8 mouse cellular contexts compared by ENCODE assay signal in genomic region chr15:101479007-101479665, GRCm38 (mm10). TPM values are rescaled to one million over a fixed set of nuclear protein-coding genes. Genes with fewer than 3 reads are reported as not detected.
A peak's percentile ranks its signal among the peaks of the same experiment; 100 is the strongest.
DNase-seq lines count a peak whose midpoint lies in the region; ATAC-seq and TF ChIP-seq lines count a peak whose summit lies in the region.

No protein-coding gene starts in this region.

- no peak for TF ChIP-seq POLR2A in thymus, adult 2 months (IDR thresholded peaks at IDR 0.05; ENCODE audit: control insufficient read depth, extremely low read depth, insufficient read depth, low read length, poor library complexity)

- DNase-seq in heart, adult 11 months, result peak; percentile 88
- no peak for DNase-seq in heart, adult 8-10 months (ENCODE audit: low spot score)
- DNase-seq in kidney, postnatal 14 days, result peak; percentile 43
- DNase-seq in naive thymus-derived CD4-positive, alpha-beta T cell, adult 2 months (ENCODE audit: low read depth), result peak; percentile 33
- DNase-seq in thymus, adult 2 months, result peak; percentile 81

- H3K9ac ChIP-seq in embryonic facial prominence, embryonic 12.5 days, result peak overlapping the region; percentile 22; the same call in 1 of the 2 replicates
- no peak overlapping the region for H3K9ac ChIP-seq in heart, embryonic 16.5 days (ENCODE audit: low read length)
- H3K9ac ChIP-seq in liver, embryonic 12.5 days, result no peak overlapping the region

- H3K4me3 ChIP-seq in embryonic facial prominence, embryonic 12.5 days, result peak overlapping the region; percentile 37
- H3K4me3 ChIP-seq in heart, embryonic 16.5 days (ENCODE audit: low read length), result peak overlapping the region; percentile 44
- H3K4me3 ChIP-seq in liver, embryonic 12.5 days, result peak overlapping the region; percentile 16; the same call in 1 of the 2 replicates
- peak overlapping the region; percentile 15 for H3K4me3 ChIP-seq in thymus, adult 2 months (ENCODE audit: control insufficient read depth, insufficient read depth, low read length)

- no peaks in the 10 kb centered on the region for H3K9me3 ChIP-seq in embryonic facial prominence, embryonic 12.5 days
- H3K9me3 ChIP-seq in heart, embryonic 16.5 days (replicated peaks; ENCODE audit: control insufficient read depth, low read length), result no peaks in the 10 kb centered on the region
- H3K9me3 ChIP-seq in liver, embryonic 12.5 days (replicated peaks), result no peaks in the 10 kb centered on the region

- 10% methylated on average over 31 of the region's 31 CpGs for WGBS in embryonic facial prominence, embryonic 12.5 days
- 7% methylated on average over 31 of the region's 31 CpGs for WGBS in heart, embryonic 16.5 days
- WGBS in liver, embryonic 12.5 days (ENCODE audit: insufficient replicate concordance), result 10% methylated on average over 31 of the region's 31 CpGs
- WGBS in thymus, adult 2 months, result 7% methylated on average over 31 of the region's 31 CpGs

- H3K4me1 ChIP-seq in embryonic facial prominence, embryonic 12.5 days, result peaks cover 2% of the 10 kb centered on the region; the same call in 1 of the 2 replicates
- peaks cover 3% of the 10 kb centered on the region; the same call in 1 of the 2 replicates for H3K4me1 ChIP-seq in heart, embryonic 16.5 days (ENCODE audit: control insufficient read depth, insufficient read depth, low read length)
- peaks cover 9% of the 10 kb centered on the region; the same call in 1 of the 2 replicates for H3K4me1 ChIP-seq in liver, embryonic 12.5 days
- H3K4me1 ChIP-seq in thymus, adult 2 months (replicated peaks; ENCODE audit: control insufficient read depth, insufficient read depth, low read length), result peaks cover 6% of the 10 kb centered on the region

- peak; percentile 79; the same call in 1 of the 2 replicates for TF ChIP-seq CTCF in thymus, adult 2 months (IDR thresholded peaks at IDR 0.05; ENCODE audit: borderline replicate concordance, control insufficient read depth, extremely low read depth, insufficient read depth, low read length, poor library complexity)

- no peak overlapping the region for H3K27ac ChIP-seq in embryonic facial prominence, embryonic 12.5 days
- H3K27ac ChIP-seq in heart, embryonic 16.5 days (ENCODE audit: low read length), result no peak overlapping the region
- no peak overlapping the region for H3K27ac ChIP-seq in liver, embryonic 12.5 days
- no peak overlapping the region for H3K27ac ChIP-seq in thymus, adult 2 months (ENCODE audit: control insufficient read depth, insufficient read depth, low read length)

- ATAC-seq in embryonic facial prominence, embryonic 12.5 days (ENCODE audit: insufficient number of reproducible peaks, insufficient read depth, low FRiP score, low TSS enrichment), result 0 out of 2 replicates have a peak, but pooled peaks have one; percentile 45
- no peak for ATAC-seq in heart, embryonic 16.5 days (replicated peaks; ENCODE audit: extremely low read depth, insufficient read depth, low FRiP score)
- no peak for ATAC-seq in liver, embryonic 12.5 days

- no peaks in the 10 kb centered on the region for H3K36me3 ChIP-seq in embryonic facial prominence, embryonic 12.5 days
- no peaks in the 10 kb centered on the region for H3K36me3 ChIP-seq in heart, embryonic 16.5 days (ENCODE audit: control insufficient read depth, insufficient read depth)
- no peaks in the 10 kb centered on the region for H3K36me3 ChIP-seq in liver, embryonic 12.5 days
- no peaks in the 10 kb centered on the region for H3K36me3 ChIP-seq in thymus, adult 2 months (ENCODE audit: control insufficient read depth, insufficient read depth, low read length)

- peaks cover 7% of the 10 kb centered on the region for H3K27me3 ChIP-seq in embryonic facial prominence, embryonic 12.5 days
- H3K27me3 ChIP-seq in heart, embryonic 16.5 days (ENCODE audit: control insufficient read depth, insufficient read depth, low read length), result peaks cover 16% of the 10 kb centered on the region
- H3K27me3 ChIP-seq in liver, embryonic 12.5 days (replicated peaks), result peaks cover 28% of the 10 kb centered on the region
- H3K27me3 ChIP-seq in thymus, adult 2 months (ENCODE audit: control insufficient read depth, insufficient read depth, low read length), result no peaks in the 10 kb centered on the region

- peak overlapping the region; percentile 65 for H3K4me2 ChIP-seq in embryonic facial prominence, embryonic 12.5 days (replicated peaks)
- peak overlapping the region; percentile 60 for H3K4me2 ChIP-seq in heart, embryonic 16.5 days (ENCODE audit: low read depth, low read length)
- peak overlapping the region; percentile 48 for H3K4me2 ChIP-seq in liver, embryonic 12.5 days

RNA-seq across cellular contexts. Expression of gene Krt86, which starts 5.9 kb away (rescaled TPM):
- total RNA-seq in heart, adult 8-10 months (2022), result not detected
- not detected in 2 replicates for polyA plus RNA-seq in embryonic facial prominence, embryonic 12.5 days (2016; fragmentation: Nextera tagmentation; extraction: Ambion mirVana)
- polyA plus RNA-seq in heart, embryonic 16.5 days (2015; fragmentation: Nextera tagmentation; extraction: Ambion mirVana), result not detected in 2 replicates
- polyA plus RNA-seq in liver, embryonic 12.5 days (2016; fragmentation: Nextera tagmentation; extraction: Ambion mirVana), result not detected in 2 replicates
- 0.18 and 0.35 TPM in 2 replicates for polyA plus RNA-seq in thymus, adult 2 months (2012; rRNA removed)

RNA-seq across cellular contexts. Expression of gene Krt83, which starts 12.2 kb away (rescaled TPM):
- total RNA-seq in heart, adult 8-10 months (2022), result not detected
- not detected in 2 replicates for polyA plus RNA-seq in embryonic facial prominence, embryonic 12.5 days (2016; fragmentation: Nextera tagmentation; extraction: Ambion mirVana)
- 0.25 TPM in 1 of 2 replicates, not detected in the other for polyA plus RNA-seq in heart, embryonic 16.5 days (2015; fragmentation: Nextera tagmentation; extraction: Ambion mirVana)
- not detected in 2 replicates for polyA plus RNA-seq in liver, embryonic 12.5 days (2016; fragmentation: Nextera tagmentation; extraction: Ambion mirVana)
- polyA plus RNA-seq in thymus, adult 2 months (2012; rRNA removed), result 0.92 and 1.8 TPM in 2 replicates

RNA-seq across cellular contexts. Expression of gene Krt81, which starts 15.6 kb away (rescaled TPM):
- not detected for total RNA-seq in heart, adult 8-10 months (2022)
- polyA plus RNA-seq in embryonic facial prominence, embryonic 12.5 days (2016; fragmentation: Nextera tagmentation; extraction: Ambion mirVana), result not detected in 2 replicates
- polyA plus RNA-seq in heart, embryonic 16.5 days (2015; fragmentation: Nextera tagmentation; extraction: Ambion mirVana), result not detected in 2 replicates
- polyA plus RNA-seq in liver, embryonic 12.5 days (2016; fragmentation: Nextera tagmentation; extraction: Ambion mirVana), result not detected in 2 replicates
- polyA plus RNA-seq in thymus, adult 2 months (2012; rRNA removed), result 0.56 and 0.66 TPM in 2 replicates

RNA-seq across cellular contexts. Expression of gene Krt88, which starts 31.6 kb away (rescaled TPM):
- total RNA-seq in heart, adult 8-10 months (2022), result not detected
- polyA plus RNA-seq in embryonic facial prominence, embryonic 12.5 days (2016; fragmentation: Nextera tagmentation; extraction: Ambion mirVana), result not detected in 2 replicates
- polyA plus RNA-seq in heart, embryonic 16.5 days (2015; fragmentation: Nextera tagmentation; extraction: Ambion mirVana), result not detected in 2 replicates
- polyA plus RNA-seq in liver, embryonic 12.5 days (2016; fragmentation: Nextera tagmentation; extraction: Ambion mirVana), result not detected in 2 replicates
- polyA plus RNA-seq in thymus, adult 2 months (2012; rRNA removed), result not detected in 2 replicates

RNA-seq across cellular contexts. Expression of gene Gm49425, which starts 37.9 kb away (rescaled TPM):
- not detected for total RNA-seq in heart, adult 8-10 months (2022)
- not detected in 2 replicates for polyA plus RNA-seq in embryonic facial prominence, embryonic 12.5 days (2016; fragmentation: Nextera tagmentation; extraction: Ambion mirVana)
- polyA plus RNA-seq in heart, embryonic 16.5 days (2015; fragmentation: Nextera tagmentation; extraction: Ambion mirVana), result not detected in 2 replicates
- polyA plus RNA-seq in liver, embryonic 12.5 days (2016; fragmentation: Nextera tagmentation; extraction: Ambion mirVana), result not detected in 2 replicates
- 0.17 and 0.24 TPM in 2 replicates for polyA plus RNA-seq in thymus, adult 2 months (2012; rRNA removed)
